Mouse (Mus musculus) MEL (cell line): ENCODE measurements around the gene Olfr1362. TPM values are rescaled to one million over a fixed set of nuclear protein-coding genes. Genes with fewer than 3 reads are reported as not detected.

ENCODE experiments used
- DNase-seq: peaks from one replicate; pipeline ENCODE4 v3.0.0; 2011; ENCODE audit warnings: low read depth, low spot score
- H3K27ac ChIP-seq: 2 replicates; pipeline ENCODE4 v1.5.1; 2012; ENCODE audit warnings: low read depth, mild to moderate bottlenecking, control low read depth, low read length, moderate library complexity; ENCODE audit not compliant: control insufficient read depth
- H3K27me3 ChIP-seq, 2 experiments: fragments of 150-350 bp in 1 of 2; sonication (generic) in 1 of 2; 2 replicates each; pipeline ENCODE4 v1.6.1; 2012; ENCODE audit warnings: low read length in 2 of 2, mild to moderate bottlenecking in 2 of 2, improper control_type of control experiment in 1 of 2, moderate library complexity in 1 of 2; ENCODE audit not compliant: insufficient read depth in 2 of 2, control insufficient read depth in 1 of 2
- H3K36me3 ChIP-seq, 2 experiments: 2 replicates each; pipeline ENCODE4 v1.6.1; 2012 to 2014; ENCODE audit warnings: low read length in 2 of 2, improper control_type of control experiment in 1 of 2, inconsistent platforms in 1 of 2, mild to moderate bottlenecking in 1 of 2; ENCODE audit not compliant: insufficient read depth in 2 of 2, control insufficient read depth in 1 of 2
- H3K4me1 ChIP-seq, 2 experiments: fragments of 150-350 bp in 1 of 2; sonication (generic) in 1 of 2; 2 replicates each; pipeline ENCODE4 v1.6.1; 2012; ENCODE audit warnings: low read length in 2 of 2, improper control_type of control experiment in 1 of 2, mild to moderate bottlenecking in 1 of 2; ENCODE audit not compliant: insufficient read depth in 2 of 2, control insufficient read depth in 1 of 2
- H3K4me3 ChIP-seq, 2 experiments: fragments of 150-350 bp in 1 of 2; sonication (generic) in 1 of 2; 2 replicates each; pipeline ENCODE4 v1.5.1; 2012; ENCODE audit warnings: low read depth in 2 of 2, low read length in 2 of 2, mild to moderate bottlenecking in 2 of 2, moderate library complexity in 2 of 2, control low read depth in 1 of 2, improper control_type of control experiment in 1 of 2; ENCODE audit not compliant: control insufficient read depth in 1 of 2, insufficient read depth in 1 of 2
- H3K79me2 ChIP-seq: 2 replicates; pipeline ENCODE4 v1.6.1; 2012; ENCODE audit warnings: mild to moderate bottlenecking, low read length, moderate library complexity; ENCODE audit not compliant: control insufficient read depth, poor library complexity, insufficient read depth
- H3K9ac ChIP-seq: 2 replicates; pipeline ENCODE4 v1.6.1; 2012; ENCODE audit warnings: low read depth, mild to moderate bottlenecking, control low read depth, low read length, moderate library complexity; ENCODE audit not compliant: control insufficient read depth, poor library complexity, severe bottlenecking
- H3K9me3 ChIP-seq: fragments of 150-350 bp; sonication (generic); replicated peaks from 2 replicates; pipeline ENCODE4 v1.6.1; 2012; ENCODE audit warnings: mild to moderate bottlenecking, low read length, improper control_type of control experiment, moderate library complexity; ENCODE audit not compliant: insufficient read depth
- E2F4 ChIP-seq: IDR thresholded peaks from 2 replicates; pipeline ENCODE4 v1.6.1; 2011; ENCODE audit warnings: low read depth, low read length, improper control_type of control experiment, borderline replicate concordance
- EP300 ChIP-seq, 2 experiments: IDR thresholded peaks; 2 replicates each; pipeline ENCODE4 v1.6.1; 2011; ENCODE audit warnings: improper control_type of control experiment in 2 of 2, low read length in 2 of 2, low read depth in 1 of 2, mild to moderate bottlenecking in 1 of 2
- HCFC1 ChIP-seq: IDR thresholded peaks from 2 replicates; pipeline ENCODE4 v1.6.1; 2012; ENCODE audit warnings: low read depth, mild to moderate bottlenecking, inconsistent platforms, low read length, improper control_type of control experiment, moderate library complexity
- JUND ChIP-seq: IDR thresholded peaks from 2 replicates; pipeline ENCODE4 v1.6.1; 2011; ENCODE audit warnings: low read depth, mild to moderate bottlenecking, improper control_type of control experiment, low read length
- KAT2A ChIP-seq: conservative IDR thresholded peaks from 2 replicates; pipeline ENCODE4 v1.6.1; 2012; ENCODE audit warnings: low read depth, low read length, improper control_type of control experiment, inconsistent platforms
- MAFK ChIP-seq: IDR thresholded peaks from 2 replicates; pipeline ENCODE4 v1.6.1; 2011; ENCODE audit warnings: low read depth, mild to moderate bottlenecking, low read length, improper control_type of control experiment, borderline replicate concordance
- POLR2A ChIP-seq, 2 experiments: IDR thresholded peaks; 2 replicates each; pipeline ENCODE4 v1.6.1; 2011 to 2012; ENCODE audit warnings: low read length in 2 of 2, mild to moderate bottlenecking in 2 of 2, control low read depth in 1 of 2, improper control_type of control experiment in 1 of 2, low read depth in 1 of 2, moderate library complexity in 1 of 2; ENCODE audit not compliant: control insufficient read depth in 1 of 2, insufficient read depth in 1 of 2, poor library complexity in 1 of 2
- RAD21 ChIP-seq: IDR thresholded peaks from 2 replicates; pipeline ENCODE4 v1.6.1; 2011; ENCODE audit warnings: mild to moderate bottlenecking, low read depth, low read length, improper control_type of control experiment
- SIN3A ChIP-seq: IDR thresholded peaks from 2 replicates; pipeline ENCODE4 v1.6.1; 2012; ENCODE audit warnings: low read length, improper control_type of control experiment, inconsistent platforms
- TAL1 ChIP-seq: IDR thresholded peaks from 2 replicates; pipeline ENCODE4 v1.6.1; 2012; ENCODE audit warnings: mild to moderate bottlenecking, inconsistent platforms, low read length, moderate library complexity, mixed read lengths
- TBP ChIP-seq: IDR thresholded peaks from 2 replicates; pipeline ENCODE4 v1.8.0; 2011; ENCODE audit warnings: low read depth, low read length, improper control_type of control experiment
- TCF12 ChIP-seq: IDR thresholded peaks from 2 replicates; pipeline ENCODE4 v1.6.1; 2014; ENCODE audit warnings: low read depth, mild to moderate bottlenecking, inconsistent platforms, low read length, improper control_type of control experiment, moderate library complexity
- UBTF ChIP-seq: IDR thresholded peaks from 2 replicates; pipeline ENCODE4 v1.6.1; 2012; ENCODE audit warnings: low read depth, mild to moderate bottlenecking, inconsistent platforms, low read length, improper control_type of control experiment, moderate library complexity, borderline replicate concordance; ENCODE audit not compliant: insufficient read depth
- USF2 ChIP-seq, 2 experiments: IDR thresholded peaks; 2 replicates each; pipeline ENCODE4 v1.6.1; 2011 to 2012; ENCODE audit warnings: improper control_type of control experiment in 2 of 2, low read length in 2 of 2, borderline replicate concordance in 1 of 2, inconsistent platforms in 1 of 2, low read depth in 1 of 2, mild to moderate bottlenecking in 1 of 2; ENCODE audit not compliant: insufficient read depth in 1 of 2
- ZC3H11A ChIP-seq: IDR thresholded peaks from 2 replicates; pipeline ENCODE4 v1.6.1; 2012; ENCODE audit warnings: low read depth, mild to moderate bottlenecking, inconsistent platforms, low read length, improper control_type of control experiment
- ZKSCAN1 ChIP-seq: IDR thresholded peaks from 2 replicates; pipeline ENCODE4 v1.6.1; 2012; ENCODE audit warnings: low read depth, mild to moderate bottlenecking, inconsistent platforms, low read length, improper control_type of control experiment, moderate library complexity
- ZMIZ1 ChIP-seq: IDR thresholded peaks from 2 replicates; pipeline ENCODE4 v1.6.1; 2012; ENCODE audit warnings: low read depth, mild to moderate bottlenecking, inconsistent platforms, low read length, improper control_type of control experiment, moderate library complexity
- polyA plus RNA-seq, 2 experiments: library from polyadenylated mRNA; stranded (reverse) in 1 of 2; unstranded in 1 of 2; fragments of >175 nt in 1 of 2; fragments of >200 nt in 1 of 2; gene quantifications; 2 replicates each; pipeline versions ENCODE4 v1.2.1 to v1.2.4; 2012; ENCODE audit warnings: low replicate concordance in 2 of 2, low read depth in 1 of 2; ENCODE audit not compliant: insufficient read length in 2 of 2, insufficient read depth in 1 of 2, missing spikeins in 1 of 2
- total RNA-seq: library from RNA; depleted of rRNA; stranded (reverse); fragments of 300-350 nt; gene quantifications from 2 replicates; pipeline ENCODE4 v1.2.3, GENCODE M21; 2012; rRNA removed

Gene Olfr1362
- total and polyA plus RNA-seq, 3 experiments = not detected

- no peaks in the 10 kb centered on the region for H3K36me3 ChIP-seq
- no peak for TF ChIP-seq HCFC1
- no peak for TF ChIP-seq SIN3A
- no peak for TF ChIP-seq RAD21
- TF ChIP-seq MAFK = no peak
- no peak for TF ChIP-seq JUND
- TF ChIP-seq UBTF = no peak
- no peaks in the 10 kb centered on the region for H3K79me2 ChIP-seq
- no peak within 1 kb of the TSS for H3K27ac ChIP-seq
- H3K27me3 ChIP-seq = peaks cover 0 to 6% of the 10 kb centered on the region in 2 experiments; a peak in 3 of 4 replicates
- H3K4me3 ChIP-seq = no peak within 1 kb of the TSS
- DNase-seq = no peak
- no peaks in the 10 kb centered on the region for H3K9me3 ChIP-seq
- no peaks in the 10 kb centered on the region for H3K4me1 ChIP-seq
- no peak within 1 kb of the TSS for H3K9ac ChIP-seq
These were observed 28.6 kb upstream of the Olfr1362 start, which contains the start of gene Olfr11 for GRCm38 (mm10) chr13:21642418-21642817. Gene Olfr11 (minus strand): TSS chr13:21642518.

- H3K9ac ChIP-seq = no peak overlapping the region
- TF ChIP-seq TAL1 = no peak
- TF ChIP-seq USF2 (IDR thresholded peaks at IDR 0.05; ENCODE audit: borderline replicate concordance in 1 of 2, insufficient read depth in 1 of 2, low read depth in 1 of 2, low read length in 2 of 2) = no peak
- no peak for TF ChIP-seq SIN3A
- TF ChIP-seq KAT2A = no peak
- no peak for TF ChIP-seq EP300 (IDR thresholded peaks at IDR 0.05; ENCODE audit: low read depth in 1 of 2, low read length in 2 of 2)
- TF ChIP-seq ZKSCAN1 = no peak
- TF ChIP-seq ZMIZ1 = no peak
- H3K27me3 ChIP-seq = no peaks in the 10 kb centered on the region
- no peak for DNase-seq
- H3K36me3 ChIP-seq = no peaks in the 10 kb centered on the region
- H3K27ac ChIP-seq = no peak overlapping the region
- no peak overlapping the region for H3K4me3 ChIP-seq
- no peaks in the 10 kb centered on the region for H3K79me2 ChIP-seq
- H3K9me3 ChIP-seq = no peaks in the 10 kb centered on the region
- no peaks in the 10 kb centered on the region for H3K4me1 ChIP-seq
These were observed 22.2 kb downstream of the Olfr1362 start for GRCm38 (mm10) chr13:21591618-21592017.

GRCm38 (mm10) chr13:21581659-21582058 lies 32.2 kb downstream of the Olfr1362 start, which contains the start of gene Olfr1364:
Gene Olfr1364 (minus strand): TSS chr13:21581759.
- no peak for DNase-seq
- no peaks in the 10 kb centered on the region; a peak in 1 of 4 replicates for H3K27me3 ChIP-seq
- no peak within 1 kb of the TSS for H3K4me3 ChIP-seq
- no peaks in the 10 kb centered on the region for H3K9me3 ChIP-seq
- H3K9ac ChIP-seq = no peak within 1 kb of the TSS
- no peaks in the 10 kb centered on the region for H3K4me1 ChIP-seq
- TF ChIP-seq ZC3H11A = no peak
- no peak for TF ChIP-seq TBP
- TF ChIP-seq TCF12 = no peak
- no peak for TF ChIP-seq POLR2A (IDR thresholded peaks at IDR 0.05; ENCODE audit: control insufficient read depth in 1 of 2, insufficient read depth in 1 of 2, low read depth in 1 of 2, low read length in 2 of 2, poor library complexity in 1 of 2)
- TF ChIP-seq E2F4 = no peak
- no peaks in the 10 kb centered on the region for H3K79me2 ChIP-seq
- H3K36me3 ChIP-seq = no peaks in the 10 kb centered on the region
- H3K27ac ChIP-seq = no peak within 1 kb of the TSS

Other genes starting within 250 kb of the Olfr1362 start
Only the 30 nearest of the 34 such genes appear.
- gene Pgbd1, start 173.0 kb downstream of the Olfr1362 start, total RNA-seq = 0.26 and 0.35 TPM in 2 replicates
- gene Pgbd1, start 173.0 kb downstream of the Olfr1362 start, polyA plus RNA-seq = under 1 TPM in 1 of 2 experiments, not detected in 1; 0.25 TPM
- gene Zscan26, start 160.3 kb downstream of the Olfr1362 start, total RNA-seq = 7.4 and 7.7 TPM in 2 replicates
- gene Zscan26, start 160.3 kb downstream of the Olfr1362 start, polyA plus RNA-seq = 1 to 10 TPM in 1 of 2 experiments, not detected in 1; 8.0 TPM
- 0.12 TPM in 1 of 2 replicates, not detected in the other for gene Nkapl, start 145.5 kb downstream of the Olfr1362 start, total RNA-seq
- gene Nkapl, start 145.5 kb downstream of the Olfr1362 start, polyA plus RNA-seq = under 1 TPM in 1 of 2 experiments, not detected in 1; 0.17 TPM
- not detected in 2 replicates for gene Zkscan4, start 135.1 kb downstream of the Olfr1362 start, total RNA-seq
- not detected for gene Zkscan4, start 135.1 kb downstream of the Olfr1362 start, polyA plus RNA-seq
- gene Gm10065, start 134.6 kb downstream of the Olfr1362 start, total RNA-seq = not detected in 2 replicates
- gene Gm10065, start 134.6 kb downstream of the Olfr1362 start, polyA plus RNA-seq = not detected
- gene AK157302, start 118.8 kb downstream of the Olfr1362 start, total RNA-seq = 0.50 TPM in 1 of 2 replicates, not detected in the other
- under 1 TPM in 1 of 2 experiments, not detected in 1; 0.10 TPM for gene AK157302, start 118.8 kb downstream of the Olfr1362 start, polyA plus RNA-seq
- 16.4 and 32.5 TPM in 2 replicates for gene Gm11273, start 112.6 kb downstream of the Olfr1362 start, total RNA-seq
- 100 to 1,000 TPM in 1 of 2 experiments, not detected in 1; 306 TPM for gene Gm11273, start 112.6 kb downstream of the Olfr1362 start, polyA plus RNA-seq
- 3.2 and 3.9 TPM in 2 replicates for gene Zkscan8, start 82.9 kb downstream of the Olfr1362 start, total RNA-seq
- 1 to 10 TPM in 1 of 2 experiments, not detected in 1; 3.4 TPM for gene Zkscan8, start 82.9 kb downstream of the Olfr1362 start, polyA plus RNA-seq
- not detected in 2 replicates for gene Olfr1366, start 71.2 kb downstream of the Olfr1362 start, total RNA-seq
- gene Olfr1366, start 71.2 kb downstream of the Olfr1362 start, polyA plus RNA-seq = under 1 TPM in 1 of 2 experiments, not detected in 1; 0.04 TPM
- gene Olfr1535, start 54.1 kb downstream of the Olfr1362 start, total RNA-seq = not detected in 2 replicates
- not detected for gene Olfr1535, start 54.1 kb downstream of the Olfr1362 start, polyA plus RNA-seq
- gene Olfr1364, start 32.3 kb downstream of the Olfr1362 start, total RNA-seq = not detected in 2 replicates
- gene Olfr1364, start 32.3 kb downstream of the Olfr1362 start, polyA plus RNA-seq = not detected
- gene Olfr11, start 28.5 kb upstream of the Olfr1362 start, total RNA-seq = 0.10 and 0.12 TPM in 2 replicates
- under 1 TPM in 1 of 2 experiments, not detected in 1; 0.19 TPM for gene Olfr11, start 28.5 kb upstream of the Olfr1362 start, polyA plus RNA-seq
- not detected in 2 replicates for gene Olfr1361, start 49.4 kb upstream of the Olfr1362 start, total RNA-seq
- not detected for gene Olfr1361, start 49.4 kb upstream of the Olfr1362 start, polyA plus RNA-seq
- not detected in 2 replicates for gene Olfr1360, start 63.4 kb upstream of the Olfr1362 start, total RNA-seq
- gene Olfr1360, start 63.4 kb upstream of the Olfr1362 start, polyA plus RNA-seq = not detected
- gene Olfr1359, start 84.1 kb upstream of the Olfr1362 start, total RNA-seq = not detected in 2 replicates
- gene Olfr1359, start 84.1 kb upstream of the Olfr1362 start, polyA plus RNA-seq = not detected
- gene Hist1h2bl, start 102.1 kb upstream of the Olfr1362 start, total RNA-seq = 2,215 and 3,073 TPM in 2 replicates
- 1 to 10 TPM in 1 of 2 experiments, not detected in 1; 6.7 TPM for gene Hist1h2bl, start 102.1 kb upstream of the Olfr1362 start, polyA plus RNA-seq
- gene Hist1h2ai, start 102.4 kb upstream of the Olfr1362 start, total RNA-seq = 1,435 and 1,802 TPM in 2 replicates
- 1 to 10 TPM in 1 of 2 experiments, not detected in 1; 8.2 TPM for gene Hist1h2ai, start 102.4 kb upstream of the Olfr1362 start, polyA plus RNA-seq
- gene Hist1h3h, start 103.6 kb upstream of the Olfr1362 start, total RNA-seq = 3,336 and 3,710 TPM in 2 replicates
- 10 to 100 TPM in 1 of 2 experiments, not detected in 1; 18.4 TPM for gene Hist1h3h, start 103.6 kb upstream of the Olfr1362 start, polyA plus RNA-seq
- gene Hist1h2bm, start 108.0 kb upstream of the Olfr1362 start, total RNA-seq = 1,196 and 2,041 TPM in 2 replicates
- gene Hist1h2bm, start 108.0 kb upstream of the Olfr1362 start, polyA plus RNA-seq = 1 to 10 TPM in 1 of 2 experiments, not detected in 1; 1.7 TPM
- 947 and 1,094 TPM in 2 replicates for gene Hist1h4j, start 121.0 kb upstream of the Olfr1362 start, total RNA-seq
- 1 to 10 TPM in 1 of 2 experiments, not detected in 1; 2.7 TPM for gene Hist1h4j, start 121.0 kb upstream of the Olfr1362 start, polyA plus RNA-seq
- 3,283 and 3,531 TPM in 2 replicates for gene Hist1h4k, start 136.5 kb upstream of the Olfr1362 start, total RNA-seq
- 10 to 100 TPM in 1 of 2 experiments, not detected in 1; 19.1 TPM for gene Hist1h4k, start 136.5 kb upstream of the Olfr1362 start, polyA plus RNA-seq
- gene Hist1h2ak, start 139.8 kb upstream of the Olfr1362 start, total RNA-seq = 1,127 and 1,310 TPM in 2 replicates
- gene Hist1h2ak, start 139.8 kb upstream of the Olfr1362 start, polyA plus RNA-seq = 10 to 100 TPM in 1 of 2 experiments, not detected in 1; 10.6 TPM
- 1,714 and 2,074 TPM in 2 replicates for gene Hist1h2bn, start 140.1 kb upstream of the Olfr1362 start, total RNA-seq
- 1 to 10 TPM in 1 of 2 experiments, not detected in 1; 5.6 TPM for gene Hist1h2bn, start 140.1 kb upstream of the Olfr1362 start, polyA plus RNA-seq
- 1,140 and 1,462 TPM in 2 replicates for gene Hist1h1b, start 166.6 kb upstream of the Olfr1362 start, total RNA-seq
- 1 to 10 TPM in 1 of 2 experiments, not detected in 1; 2.9 TPM for gene Hist1h1b, start 166.6 kb upstream of the Olfr1362 start, polyA plus RNA-seq
- 1,321 and 1,539 TPM in 2 replicates for gene Hist1h3i, start 169.3 kb upstream of the Olfr1362 start, total RNA-seq
- gene Hist1h3i, start 169.3 kb upstream of the Olfr1362 start, polyA plus RNA-seq = 10 to 100 TPM in 1 of 2 experiments, not detected in 1; 18.1 TPM
- gene Hist1h2an, start 173.2 kb upstream of the Olfr1362 start, total RNA-seq = 1,204 and 1,752 TPM in 2 replicates
- 1,000 to 10,000 TPM in 1 of 2 experiments, 1 to 10 TPM in 1; 8.6 to 1,740 TPM for gene Hist1h2an, start 173.2 kb upstream of the Olfr1362 start, polyA plus RNA-seq
- 512 and 814 TPM in 2 replicates for gene Hist1h2bp, start 173.4 kb upstream of the Olfr1362 start, total RNA-seq
- 1 to 10 TPM in 1 of 2 experiments, not detected in 1; 3.0 TPM for gene Hist1h2bp, start 173.4 kb upstream of the Olfr1362 start, polyA plus RNA-seq
- gene Hist1h2bq, start 196.2 kb upstream of the Olfr1362 start, total RNA-seq = 2,195 and 3,125 TPM in 2 replicates
- gene Hist1h2bq, start 196.2 kb upstream of the Olfr1362 start, polyA plus RNA-seq = 1 to 10 TPM in 1 of 2 experiments, not detected in 1; 6.2 TPM
- 1.6 TPM in 1 of 2 replicates, not detected in the other for gene Hist1h2ao, start 196.4 kb upstream of the Olfr1362 start, total RNA-seq
- gene Hist1h2ao, start 196.4 kb upstream of the Olfr1362 start, polyA plus RNA-seq = 1,000 to 10,000 TPM in 1 of 2 experiments, not detected in 1; 1,152 TPM
- gene Hist1h4m, start 197.7 kb upstream of the Olfr1362 start, total RNA-seq = 28.0 and 49.2 TPM in 2 replicates
- 10 to 100 TPM in 1 of 2 experiments, not detected in 1; 27.5 TPM for gene Hist1h4m, start 197.7 kb upstream of the Olfr1362 start, polyA plus RNA-seq